Mouse (Mus musculus) 416B (cell line): ENCODE measurements around the gene Pip4k2b.
"Not testable (repeated sequence)": the region's sequence is repeated elsewhere in the genome, so short reads cannot be mapped to it uniquely, and the experiment has no call there.

ENCODE experiments used
- DNase-seq: peaks from one replicate; pipeline ENCODE4 v3.0.0; 2011; ENCODE audit warnings: low read depth

The Pip4k2b gene

GRCm38 (mm10) chr11:97714784-97715760 lies 29.4 kb downstream of the Pip4k2b start:
- DNase-seq: peak; percentile 89

GRCm38 (mm10) chr11:97714356-97714755 lies 30.1 kb downstream of the Pip4k2b start:
- DNase-seq: peak; percentile 57

- no peak for DNase-seq
Measured at GRCm38 (mm10) chr11:97713896-97714295, 30.6 kb downstream of the Pip4k2b start.

GRCm38 (mm10) chr11:97712286-97712685 lies 32.2 kb downstream of the Pip4k2b start:
- no peak for DNase-seq

GRCm38 (mm10) chr11:97711200-97711900 lies 33.2 kb downstream of the Pip4k2b start:
- peak; percentile 54 for DNase-seq

- DNase-seq: not testable (repeated sequence)
Measured at GRCm38 (mm10) chr11:97710067-97710466, 34.4 kb downstream of the Pip4k2b start.

GRCm38 (mm10) chr11:97703039-97703826 lies 41.3 kb downstream of the Pip4k2b start, which contains the start of gene Psmb3:
Gene Psmb3, plus strand, starts transcription at chr11:97703399.
- peak; percentile 100 for DNase-seq

GRCm38 (mm10) chr11:97702393-97702745 lies 42.1 kb downstream of the Pip4k2b start:
- DNase-seq: peak; percentile 93

GRCm38 (mm10) chr11:97701581-97702392 lies 42.7 kb downstream of the Pip4k2b start:
- DNase-seq: peak; percentile 43

GRCm38 (mm10) chr11:97700746-97701580 lies 43.5 kb downstream of the Pip4k2b start:
- peak; percentile 62 for DNase-seq

GRCm38 (mm10) chr11:97700003-97700745 lies 44.3 kb downstream of the Pip4k2b start, which contains the start of gene Pcgf2:
Gene Pcgf2, minus strand, starts transcription at chr11:97700497.
- DNase-seq: peak; percentile 70

GRCm38 (mm10) chr11:97699626-97700002 lies 44.9 kb downstream of the Pip4k2b start:
- peak; percentile 95 for DNase-seq

GRCm38 (mm10) chr11:97698741-97699611 lies 45.5 kb downstream of the Pip4k2b start:
- peak; percentile 84 for DNase-seq

GRCm38 (mm10) chr11:97697891-97698529 lies 46.5 kb downstream of the Pip4k2b start:
- DNase-seq: no peak

- no peak for DNase-seq
Measured at GRCm38 (mm10) chr11:97697199-97697890, 47.2 kb downstream of the Pip4k2b start.

- DNase-seq: no peak
Measured at GRCm38 (mm10) chr11:97696669-97697068, 47.8 kb downstream of the Pip4k2b start.

GRCm38 (mm10) chr11:97695712-97696401 lies 48.6 kb downstream of the Pip4k2b start:
- no peak for DNase-seq
